27 mouse cellular contexts compared by ENCODE assay signal in genomic region chr7:112750101-112750500, GRCm38 (mm10).
"Had no signal": no experiment of that assay in that cellular context is flagged by ENCODE, and none has a peak within 500 bp of the region (broad histone marks: within the 10 kb centered on the region; RNA-seq: fewer than 3 reads in every experiment).

No protein-coding gene starts in this region.

- H3K4me3 ChIP-seq: limb, embryonic 10.5 days; limb, embryonic 12.5 days; limb, embryonic 13.5 days; limb, embryonic 15.5 days; liver, embryonic 12.5 days; liver, embryonic 13.5 days; liver, embryonic 15.5 days; lung, embryonic 15.5 days; megakaryocyte, embryonic 14.5 days; midbrain, embryonic 10.5 days; midbrain, embryonic 12.5 days; midbrain, embryonic 13.5 days; midbrain, embryonic 15.5 days; myocyte had no signal

- H3K27ac ChIP-seq: limb, embryonic 10.5 days; limb, embryonic 12.5 days; limb, embryonic 13.5 days; limb, embryonic 15.5 days; liver, embryonic 12.5 days; liver, embryonic 13.5 days; liver, embryonic 14.5 days; liver, embryonic 15.5 days; lung, embryonic 15.5 days; macrophage; midbrain, embryonic 10.5 days; midbrain, embryonic 12.5 days; midbrain, embryonic 13.5 days; midbrain, embryonic 15.5 days had no signal

- DNase-seq: left cerebral cortex, postnatal 4 days; liver; liver, embryonic 13.5 days; liver, postnatal 0 days; lung, adult 18-20 months; lung, adult 2 months; lung, embryonic 14.5 days; lung, postnatal 10 days; lung, postnatal 14 days; lung, postnatal 36 days; lung, postnatal 4 days; midbrain, embryonic 14.5 days had no signal
